Mouse (Mus musculus) stomach, postnatal 0 days (tissue): Measurements from ENCODE around the gene Ngly1. TPM values are rescaled to one million over a fixed set of nuclear protein-coding genes. Genes with fewer than 3 reads are reported as not detected.

ENCODE experiments used
- ATAC-seq: fragments of 200-750 bp; cut with Nextera tagmentation; 2 replicates; pipeline ENCODE4 v1.8.0; 2017; ENCODE audit not compliant: low FRiP score, low TSS enrichment
- DNase-seq: peaks from one replicate; pipeline ENCODE4 v3.0.0-alpha.2; 2016; ENCODE audit warnings: low spot score
- H3K27ac ChIP-seq: fragments of 300-500 bp; sonication (generic); replicated peaks from 2 replicates; pipeline ENCODE4 v1.5.1; 2014; ENCODE audit warnings: mild to moderate bottlenecking, control low read depth
- H3K27me3 ChIP-seq: fragments of 300-500 bp; sonication (generic); 2 replicates; pipeline ENCODE4 v1.6.1; 2014; ENCODE audit warnings: low read length; ENCODE audit not compliant: control insufficient read depth, insufficient read depth
- H3K36me3 ChIP-seq: fragments of 300-500 bp; sonication (generic); 2 replicates; pipeline ENCODE4 v1.6.1; 2014; ENCODE audit warnings: low read length, mixed read lengths; ENCODE audit not compliant: control insufficient read depth, insufficient read depth
- H3K4me1 ChIP-seq: fragments of 300-500 bp; sonication (generic); replicated peaks from 2 replicates; pipeline ENCODE4 v1.6.1; 2014; ENCODE audit warnings: antibody characterized with exemption; ENCODE audit not compliant: control insufficient read depth, insufficient read depth
- H3K4me2 ChIP-seq: fragments of 300-500 bp; sonication (generic); replicated peaks from 2 replicates; pipeline ENCODE4 v1.6.1; 2014; ENCODE audit warnings: low read depth, mild to moderate bottlenecking, control low read depth, moderate library complexity
- H3K4me3 ChIP-seq: fragments of 300-500 bp; sonication (generic); 2 replicates; pipeline ENCODE4 v1.5.1; 2014; ENCODE audit warnings: low read depth, low read length, control low read depth
- H3K9ac ChIP-seq: fragments of 300-500 bp; sonication (generic); 2 replicates; pipeline ENCODE4 v1.6.1; 2014; ENCODE audit warnings: mild to moderate bottlenecking, low read length, control low read depth, mixed read lengths
- H3K9me3 ChIP-seq: fragments of 300-500 bp; sonication (generic); 2 replicates; pipeline ENCODE4 v1.6.1; 2016; ENCODE audit warnings: low read length; ENCODE audit not compliant: control insufficient read depth
- CTCF ChIP-seq: IDR thresholded peaks from 2 replicates; pipeline ENCODE4 v1.5.1; 2016; ENCODE audit warnings: antibody characterized with exemption, low read depth, mild to moderate bottlenecking, moderate library complexity
- EP300 ChIP-seq: optimal IDR thresholded peaks from 2 replicates; pipeline ENCODE3; 2016; ENCODE audit warnings: antibody characterized with exemption
- whole genome bisulfite sequencing: fragments of 180-500 bp; shearing (Covaris S2); extraction: QIAGEN DNeasy Blood & Tissue Kit; methylation state at CpG from one replicate; pipeline ENCODE4 v1.1.7; 2014; 5-methylcytosine and 5-hydroxymethylcytosine counted together
- polyA plus RNA-seq: library from polyadenylated mRNA; unstranded; fragments of >200 nt; fragmentation: Nextera tagmentation; extraction: Ambion mirVana; gene quantifications from 2 replicates; pipeline ENCODE4 v1.2.1, GENCODE M21; 2015

Ngly1 gene
- polyA plus RNA-seq, 1 experiment from 2014 or later: 35.2 TPM

DNA sequence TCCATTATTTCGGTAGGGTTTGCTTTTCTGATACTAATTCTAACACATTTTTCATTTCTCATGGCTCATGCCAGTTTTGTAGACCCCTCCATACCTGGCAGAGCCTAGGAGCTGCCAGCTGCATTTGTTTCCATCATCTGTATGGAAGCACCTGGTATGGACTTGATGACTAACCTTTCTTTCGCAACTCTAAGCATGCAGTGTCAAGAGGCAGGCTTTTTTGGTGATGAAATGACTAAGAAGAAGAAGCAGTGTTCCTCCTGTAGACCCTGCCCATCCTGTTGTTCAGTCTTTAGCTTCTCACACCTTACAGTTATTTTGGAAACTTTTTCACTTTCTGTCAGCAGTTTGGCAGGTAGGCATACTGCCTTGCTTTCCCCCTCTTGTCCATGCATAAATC, 20.7 kb downstream of the Ngly1 start:
- no peak for ATAC-seq
- Histone ChIP-seq H3K4me3 (no peak overlapping the region), H3K4me1 (no peaks in the 10 kb centered on the region), H3K27ac (no peak overlapping the region), H3K9me3 (no peaks in the 10 kb centered on the region), H3K36me3 (peaks cover 3% of the 10 kb centered on the region), H3K27me3 (no peaks in the 10 kb centered on the region), H3K9ac (no peak overlapping the region), H3K4me2 (no peak overlapping the region)
- DNase-seq: no peak
- WGBS: 84% methylated on average over 2 of the region's 2 CpGs
- TF ChIP-seq EP300 (no peak), CTCF (no peak)

GRCm38 (mm10) chr14:16273677-16274076, 24.6 kb downstream of the Ngly1 start:
- no peak overlapping the region for H3K27ac ChIP-seq
- no peak overlapping the region for H3K9ac ChIP-seq
- H3K36me3 ChIP-seq: peaks cover 3% of the 10 kb centered on the region
- no peak overlapping the region for H3K4me3 ChIP-seq
- no peak overlapping the region for H3K4me2 ChIP-seq
- ATAC-seq (no peak), DNase-seq (no peak)
- H3K9me3 ChIP-seq: no peaks in the 10 kb centered on the region
- TF ChIP-seq CTCF (no peak), EP300 (no peak)
- H3K27me3 ChIP-seq: no peaks in the 10 kb centered on the region
- WGBS: 84% methylated on average over 3 of the region's 3 CpGs
- no peaks in the 10 kb centered on the region for H3K4me1 ChIP-seq

DNA sequence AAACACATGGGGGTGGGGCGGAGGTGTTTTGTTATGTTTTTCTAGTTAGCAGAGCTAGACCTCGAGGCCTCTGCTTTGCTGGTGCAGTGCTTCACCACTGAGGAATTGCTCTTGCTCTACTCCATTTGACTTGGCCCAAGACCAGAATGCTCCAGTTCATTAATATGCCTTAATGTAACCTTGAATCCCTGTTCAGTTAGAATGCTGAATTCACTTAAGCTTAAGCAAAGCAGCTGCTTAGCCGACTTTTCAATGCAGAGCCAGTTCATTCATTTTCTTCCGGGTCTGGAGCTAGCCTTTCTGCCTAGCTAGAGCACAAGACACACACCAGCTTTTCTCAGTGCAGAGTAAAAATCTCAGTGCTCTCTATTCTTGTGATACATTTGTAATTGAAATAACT, 30.1 kb downstream of the Ngly1 start:
- H3K36me3 ChIP-seq: peaks cover 4% of the 10 kb centered on the region
- no peaks in the 10 kb centered on the region for H3K4me1 ChIP-seq
- DNase-seq (no peak), ATAC-seq (no peak)
- no peaks in the 10 kb centered on the region for H3K9me3 ChIP-seq
- TF ChIP-seq CTCF (no peak), EP300 (no peak)
- WGBS: 67% methylated on average over 4 of the region's 4 CpGs
- H3K4me2 ChIP-seq: no peak overlapping the region
- H3K27me3 ChIP-seq: no peaks in the 10 kb centered on the region
- no peak overlapping the region for H3K9ac ChIP-seq
- H3K4me3 ChIP-seq: no peak overlapping the region
- H3K27ac ChIP-seq: no peak overlapping the region

GRCm38 (mm10) chr14:16283966-16284365, 34.9 kb downstream of the Ngly1 start:
- ATAC-seq (no peak), DNase-seq (no peak)
- Histone ChIP-seq H3K4me2 (no peak overlapping the region), H3K9me3 (no peaks in the 10 kb centered on the region), H3K27ac (no peak overlapping the region), H3K9ac (no peak overlapping the region), H3K4me3 (no peak overlapping the region), H3K36me3 (peaks cover 4% of the 10 kb centered on the region), H3K27me3 (no peaks in the 10 kb centered on the region), H3K4me1 (no peaks in the 10 kb centered on the region)
- WGBS: 80% methylated on average over 4 of the region's 4 CpGs
- no peak for TF ChIP-seq EP300
- no peak for TF ChIP-seq CTCF

- Histone ChIP-seq H3K36me3 (peaks cover 4% of the 10 kb centered on the region), H3K4me2 (no peak overlapping the region), H3K4me1 (no peaks in the 10 kb centered on the region), H3K4me3 (no peak overlapping the region), H3K9ac (no peak overlapping the region), H3K27ac (no peak overlapping the region), H3K9me3 (no peaks in the 10 kb centered on the region), H3K27me3 (no peaks in the 10 kb centered on the region)
- TF ChIP-seq CTCF (no peak), EP300 (no peak)
- no peak for DNase-seq
- WGBS: 11% methylated on average over 1 of the region's 1 CpGs
- no peak for ATAC-seq
These were observed 43.3 kb downstream of the Ngly1 start for GRCm38 (mm10) chr14:16292371-16292770.

DNA sequence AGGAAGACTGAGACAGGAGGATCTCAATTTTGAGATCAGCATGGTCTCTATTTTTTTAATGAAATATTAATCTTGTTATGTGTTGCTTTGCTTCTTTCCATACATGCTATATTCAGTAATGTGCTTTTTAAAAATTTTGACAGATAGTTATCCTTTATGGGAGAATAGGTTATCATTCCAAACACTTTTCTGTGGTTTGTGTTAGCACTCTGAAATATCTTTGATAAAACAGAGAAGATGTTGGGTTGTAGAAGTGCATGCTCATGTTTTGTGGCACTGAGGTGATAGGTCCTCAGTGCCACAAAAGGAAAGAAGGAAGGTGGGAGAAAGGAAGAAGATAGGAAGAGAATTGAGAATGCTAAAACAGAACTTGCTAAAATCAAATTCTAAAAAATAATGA, 43.9 kb downstream of the Ngly1 start:
- TF ChIP-seq EP300: no peak
- no peak for TF ChIP-seq CTCF
- peaks cover 4% of the 10 kb centered on the region for H3K36me3 ChIP-seq
- DNase-seq (no peak), ATAC-seq (no peak)
- no peaks in the 10 kb centered on the region for H3K9me3 ChIP-seq
- no peak overlapping the region for H3K4me2 ChIP-seq
- H3K9ac ChIP-seq: no peak overlapping the region
- H3K4me3 ChIP-seq: no peak overlapping the region
- H3K27me3 ChIP-seq: no peaks in the 10 kb centered on the region
- H3K27ac ChIP-seq: no peak overlapping the region
- H3K4me1 ChIP-seq: no peaks in the 10 kb centered on the region
